Comparison of ENCODE assay signal across 15 mouse cellular contexts in genomic region chr9:106398667-106399311, GRCm38 (mm10). TPM values are rescaled to one million over a fixed set of nuclear protein-coding genes. Genes with fewer than 3 reads are reported as not detected.
DNase-seq lines count a peak whose midpoint lies in the region; ATAC-seq lines count a peak whose summit lies in the region.
"Had no signal": no experiment of that assay in that cellular context is flagged by ENCODE, and none has a peak within 500 bp of the region (broad histone marks: within the 10 kb centered on the region; RNA-seq: fewer than 3 reads in every experiment).

No protein-coding gene starts in this region.

- no peaks in the 10 kb centered on the region for H3K9me3 ChIP-seq in limb, embryonic 10.5 days (replicated peaks)
- H3K9me3 ChIP-seq: midbrain, embryonic 13.5 days had no signal

- WGBS in limb, embryonic 10.5 days = 76% methylated on average over 9 of the region's 9 CpGs

- no peak overlapping the region for H3K4me3 ChIP-seq in limb, embryonic 10.5 days
- H3K4me3 ChIP-seq: left cerebral cortex, adult 2 months; midbrain, embryonic 13.5 days had no signal

- no peaks in the 10 kb centered on the region for H3K36me3 ChIP-seq in limb, embryonic 10.5 days
- H3K36me3 ChIP-seq: midbrain, embryonic 13.5 days had no signal

- no peaks in the 10 kb centered on the region for H3K27me3 ChIP-seq in limb, embryonic 10.5 days (ENCODE audit: low read depth, poor library complexity, severe bottlenecking)
- H3K27me3 ChIP-seq: midbrain, embryonic 13.5 days had no signal

- peaks cover 54% of the 10 kb centered on the region for H3K4me1 ChIP-seq in limb, embryonic 10.5 days

- 0 out of 2 replicates have a peak overlapping the region, but pooled peaks have one; percentile 32 for H3K27ac ChIP-seq in limb, embryonic 10.5 days
- H3K27ac ChIP-seq: hindbrain, postnatal 0 days; left cerebral cortex, adult 2 months; midbrain, embryonic 13.5 days had no signal

- peak; percentile 82 for DNase-seq in MEL-GATA-1-ER (ENCODE audit: extremely low read depth, low read depth)
- DNase-seq in c-Kit-positive CD71-positive TER-119-positive erythroid progenitor cells, embryonic 14.5 days (ENCODE audit: low spot score) = peak; percentile 81
- no peak for DNase-seq in limb, embryonic 10.5 days (ENCODE audit: low spot score)
- DNase-seq in right cerebral cortex, postnatal 25 days = no peak
- DNase-seq in urinary bladder, postnatal 4 days (ENCODE audit: low spot score in 2 of 2) = no peak
- DNase-seq in T-cell, adult 2 months (ENCODE audit: low spot score) = no peak
- DNase-seq: cerebellum, adult 8-10 months; embryo, embryonic 11 days; gastrocnemius, postnatal 14 days; heart, postnatal 14 days; thymus, postnatal 14 days had no signal

- peak; percentile 74 for ATAC-seq in megakaryocyte progenitor cell, adult 5-6 weeks (replicated peaks; ENCODE audit: poor library complexity)
- ATAC-seq: hindbrain, postnatal 0 days; midbrain, embryonic 13.5 days had no signal

RNA-seq across cellular contexts. Expression of gene Dusp7, which starts 30.4 kb away (rescaled TPM):
- 43.1 and 44.9 TPM in 2 replicates for polyA plus RNA-seq in limb, embryonic 10.5 days (2016; fragmentation: Nextera tagmentation; extraction: Ambion mirVana)
- total RNA-seq in megakaryocyte progenitor cell, adult 5-6 weeks (2015) = 31.6 and 41.9 TPM in 2 replicates
- 10.8 and 15.0 TPM in 2 replicates for total RNA-seq in megakaryocyte progenitor cell, adult 5-6 weeks (2017)

RNA-seq across cellular contexts. Expression of gene Rpl29, which starts 30.5 kb away (rescaled TPM):
- 1,033 and 1,267 TPM in 2 replicates for polyA plus RNA-seq in limb, embryonic 10.5 days (2016; fragmentation: Nextera tagmentation; extraction: Ambion mirVana)
- total RNA-seq in megakaryocyte progenitor cell, adult 5-6 weeks (2015) = 3,403 and 3,618 TPM in 2 replicates
- 1,606 and 1,752 TPM in 2 replicates for total RNA-seq in megakaryocyte progenitor cell, adult 5-6 weeks (2017)

RNA-seq across cellular contexts. Expression of gene Acy1, which starts 39.3 kb away (rescaled TPM):
- 49.4 and 52.8 TPM in 2 replicates for polyA plus RNA-seq in limb, embryonic 10.5 days (2016; fragmentation: Nextera tagmentation; extraction: Ambion mirVana)
- 13.7 TPM in 2 replicates for total RNA-seq in megakaryocyte progenitor cell, adult 5-6 weeks (2015)
- 27.2 and 31.3 TPM in 2 replicates for total RNA-seq in megakaryocyte progenitor cell, adult 5-6 weeks (2017)

RNA-seq across cellular contexts. Expression of gene Abhd14b, which starts 48.5 kb away (rescaled TPM):
- polyA plus RNA-seq in limb, embryonic 10.5 days (2016; fragmentation: Nextera tagmentation; extraction: Ambion mirVana) = 5.9 and 7.6 TPM in 2 replicates
- 15.8 and 19.1 TPM in 2 replicates for total RNA-seq in megakaryocyte progenitor cell, adult 5-6 weeks (2015)
- total RNA-seq in megakaryocyte progenitor cell, adult 5-6 weeks (2017) = 8.4 and 11.7 TPM in 2 replicates

RNA-seq across cellular contexts. Expression of gene Abhd14a, which starts 48.7 kb away (rescaled TPM):
- polyA plus RNA-seq in limb, embryonic 10.5 days (2016; fragmentation: Nextera tagmentation; extraction: Ambion mirVana) = 45.0 and 46.9 TPM in 2 replicates
- total RNA-seq in megakaryocyte progenitor cell, adult 5-6 weeks (2015) = 21.3 and 23.4 TPM in 2 replicates
- total RNA-seq in megakaryocyte progenitor cell, adult 5-6 weeks (2017) = 27.3 and 30.2 TPM in 2 replicates

Comparison
In these comparisons a context has a peak if more than half of its experiments do, and no peak if none do; other contexts are left out.
1. DNase-seq: peak in MEL-GATA-1-ER (single experiment) and c-Kit-positive CD71-positive TER-119-positive erythroid progenitor cells, embryonic 14.5 days (single experiment); none in limb, embryonic 10.5 days (single experiment), right cerebral cortex, postnatal 25 days (single experiment), urinary bladder, postnatal 4 days (0 of 2) and T-cell, adult 2 months (single experiment).